In genomic region chr4:149075871-149076575, GRCm38 (mm10) we compare ENCODE assay signal across 7 mouse cellular contexts. TPM values are rescaled to one million over a fixed set of nuclear protein-coding genes. Genes with fewer than 3 reads are reported as not detected.
DNase-seq lines count a peak whose midpoint lies in the region; ATAC-seq and TF ChIP-seq lines count a peak whose summit lies in the region.

No protein-coding gene starts in this region.

- peak; percentile 19; the same call in 1 of the 2 replicates for ATAC-seq in embryonic facial prominence, embryonic 12.5 days (ENCODE audit: insufficient number of reproducible peaks, insufficient read depth, low FRiP score, low TSS enrichment)
- 0 out of 2 replicates have a peak, but pooled peaks have one; percentile 23 for ATAC-seq in limb, embryonic 12.5 days (ENCODE audit: insufficient number of reproducible peaks, insufficient read depth, low FRiP score, low TSS enrichment, low read depth)
- peak; percentile 82 for ATAC-seq in midbrain, embryonic 15.5 days (replicated peaks)

- WGBS in embryonic facial prominence, embryonic 12.5 days, result 23% methylated on average over 10 of the region's 10 CpGs
- WGBS in limb, embryonic 12.5 days, result 32% methylated on average over 10 of the region's 10 CpGs
- 28% methylated on average over 10 of the region's 10 CpGs for WGBS in midbrain, embryonic 15.5 days
- 17% methylated on average over 10 of the region's 10 CpGs for WGBS in spleen, adult 2 months

- no peak overlapping the region for H3K4me3 ChIP-seq in embryonic facial prominence, embryonic 12.5 days
- no peak overlapping the region for H3K4me3 ChIP-seq in limb, embryonic 12.5 days (replicated peaks)
- H3K4me3 ChIP-seq in midbrain, embryonic 15.5 days, result no peak overlapping the region
- peak overlapping the region; percentile 11; the same call in 1 of the 2 replicates for H3K4me3 ChIP-seq in spleen, adult 2 months (ENCODE audit: extremely low read depth, insufficient read depth, insufficient read length)

- TF ChIP-seq POLR2A in spleen, adult 2 months (IDR thresholded peaks at IDR 0.05; ENCODE audit: low read depth, low read length), result no peak

- peaks cover 17% of the 10 kb centered on the region for H3K36me3 ChIP-seq in embryonic facial prominence, embryonic 12.5 days
- peaks cover 33% of the 10 kb centered on the region for H3K36me3 ChIP-seq in limb, embryonic 12.5 days
- 0 out of 2 replicates have a peak, but pooled peaks cover 5% of the 10 kb centered on the region for H3K36me3 ChIP-seq in midbrain, embryonic 15.5 days (replicated peaks)
- 0 out of 2 replicates have a peak, but pooled peaks cover 3% of the 10 kb centered on the region for H3K36me3 ChIP-seq in spleen, adult 2 months (ENCODE audit: control insufficient read depth, insufficient read depth, low read length)

- H3K4me2 ChIP-seq in embryonic facial prominence, embryonic 12.5 days (replicated peaks), result no peak overlapping the region
- H3K4me2 ChIP-seq in limb, embryonic 12.5 days, result no peak overlapping the region
- H3K4me2 ChIP-seq in midbrain, embryonic 15.5 days, result no peak overlapping the region

- peak; percentile 53; the same call in 1 of the 2 replicates for TF ChIP-seq CTCF in spleen, adult 2 months (IDR thresholded peaks at IDR 0.05; ENCODE audit: extremely low read depth, insufficient read depth, insufficient read length, insufficient replicate concordance)

- H3K9ac ChIP-seq in embryonic facial prominence, embryonic 12.5 days, result no peak overlapping the region
- no peak overlapping the region for H3K9ac ChIP-seq in limb, embryonic 12.5 days (replicated peaks)
- 0 out of 2 replicates have a peak overlapping the region, but pooled peaks have one; percentile 18 for H3K9ac ChIP-seq in midbrain, embryonic 15.5 days

- no peaks in the 10 kb centered on the region for H3K9me3 ChIP-seq in embryonic facial prominence, embryonic 12.5 days
- H3K9me3 ChIP-seq in limb, embryonic 12.5 days, result no peaks in the 10 kb centered on the region
- H3K9me3 ChIP-seq in midbrain, embryonic 15.5 days, result no peaks in the 10 kb centered on the region

- H3K4me1 ChIP-seq in embryonic facial prominence, embryonic 12.5 days, result peaks cover 3% of the 10 kb centered on the region; the same call in 1 of the 2 replicates
- peaks cover 6% of the 10 kb centered on the region; the same call in 1 of the 2 replicates for H3K4me1 ChIP-seq in limb, embryonic 12.5 days (replicated peaks)
- peaks cover 6% of the 10 kb centered on the region; the same call in 1 of the 2 replicates for H3K4me1 ChIP-seq in midbrain, embryonic 15.5 days
- H3K4me1 ChIP-seq in spleen, adult 2 months (ENCODE audit: control insufficient read depth, insufficient read depth, insufficient read length), result peaks cover 4% of the 10 kb centered on the region; the same call in 1 of the 2 replicates

- H3K27ac ChIP-seq in embryonic facial prominence, embryonic 12.5 days, result no peak overlapping the region
- H3K27ac ChIP-seq in limb, embryonic 12.5 days, result no peak overlapping the region
- no peak overlapping the region for H3K27ac ChIP-seq in midbrain, embryonic 15.5 days
- no peak overlapping the region for H3K27ac ChIP-seq in spleen, adult 2 months (ENCODE audit: insufficient read depth, low read length)

- H3K27me3 ChIP-seq in embryonic facial prominence, embryonic 12.5 days, result no peaks in the 10 kb centered on the region
- H3K27me3 ChIP-seq in limb, embryonic 12.5 days, result no peaks in the 10 kb centered on the region
- no peaks in the 10 kb centered on the region for H3K27me3 ChIP-seq in midbrain, embryonic 15.5 days (replicated peaks)
- no peaks in the 10 kb centered on the region for H3K27me3 ChIP-seq in spleen, adult 2 months (ENCODE audit: control insufficient read depth, insufficient read depth, low read length)

- peak; percentile 66 for DNase-seq in adrenal gland, postnatal 25 days
- DNase-seq in heart, adult 9 months (ENCODE audit: low spot score in 2 of 2), result peak; percentile 60 to 75
- DNase-seq in kidney, adult 8-10 months, result peak; percentile 72 to 76
- DNase-seq in spleen, adult 2 months (ENCODE audit: low read depth in 1 of 2, low spot score in 2 of 2), result peak; percentile 62 to 64

RNA-seq across cellular contexts. Expression of gene Pex14, which starts 23.7 kb away (rescaled TPM):
- 73.6 and 74.6 TPM in 2 replicates for total RNA-seq in adrenal gland, postnatal 25 days (2021)
- polyA plus RNA-seq in embryonic facial prominence, embryonic 12.5 days (2016; fragmentation: Nextera tagmentation; extraction: Ambion mirVana), result 54.1 and 55.0 TPM in 2 replicates
- 55.2 and 55.9 TPM in 2 replicates for polyA plus RNA-seq in limb, embryonic 12.5 days (2016; fragmentation: Nextera tagmentation; extraction: Ambion mirVana)
- polyA plus RNA-seq in midbrain, embryonic 15.5 days (2015; fragmentation: Nextera tagmentation; extraction: Ambion mirVana), result 58.1 and 60.2 TPM in 2 replicates
- polyA plus RNA-seq in spleen, adult 2 months (2012; rRNA removed), result 17.3 and 22.4 TPM in 2 replicates

RNA-seq across cellular contexts. Expression of gene Dffa, which starts 27.9 kb away (rescaled TPM):
- total RNA-seq in adrenal gland, postnatal 25 days (2021), result 24.3 and 26.2 TPM in 2 replicates
- 28.1 and 31.5 TPM in 2 replicates for polyA plus RNA-seq in embryonic facial prominence, embryonic 12.5 days (2016; fragmentation: Nextera tagmentation; extraction: Ambion mirVana)
- 29.8 and 30.6 TPM in 2 replicates for polyA plus RNA-seq in limb, embryonic 12.5 days (2016; fragmentation: Nextera tagmentation; extraction: Ambion mirVana)
- 24.2 and 24.7 TPM in 2 replicates for polyA plus RNA-seq in midbrain, embryonic 15.5 days (2015; fragmentation: Nextera tagmentation; extraction: Ambion mirVana)
- 15.4 and 18.7 TPM in 2 replicates for polyA plus RNA-seq in spleen, adult 2 months (2012; rRNA removed)

RNA-seq across cellular contexts. Expression of gene Cort, which starts 50.5 kb away (rescaled TPM):
- total RNA-seq in adrenal gland, postnatal 25 days (2021), result 1.5 and 3.0 TPM in 2 replicates
- polyA plus RNA-seq in embryonic facial prominence, embryonic 12.5 days (2016; fragmentation: Nextera tagmentation; extraction: Ambion mirVana), result 0.36 TPM in 1 of 2 replicates, not detected in the other
- 0.33 and 0.87 TPM in 2 replicates for polyA plus RNA-seq in limb, embryonic 12.5 days (2016; fragmentation: Nextera tagmentation; extraction: Ambion mirVana)
- 0.62 TPM in 1 of 2 replicates, not detected in the other for polyA plus RNA-seq in midbrain, embryonic 15.5 days (2015; fragmentation: Nextera tagmentation; extraction: Ambion mirVana)
- polyA plus RNA-seq in spleen, adult 2 months (2012; rRNA removed), result 0.53 TPM in 1 of 2 replicates, not detected in the other

Comparison
In these comparisons a context has a peak if more than half of its experiments do, and no peak if none do; other contexts are left out.
1. ATAC-seq: peak in every context shown above with its lines; median percentile 82 in midbrain, embryonic 15.5 days; 23 in limb, embryonic 12.5 days; 19 in embryonic facial prominence, embryonic 12.5 days.